Mouse (Mus musculus) bone marrow, adult 2 months (tissue): Measurements from ENCODE around the gene C130050O18Rik.

Experiments
- CTCF ChIP-seq: fragments of 200-500 bp; IDR thresholded peaks from 2 replicates; pipeline ENCODE4 v1.5.1; 2011; ENCODE audit warnings: low read length, control low read depth; ENCODE audit not compliant: control insufficient read depth, insufficient read depth
- POLR2A ChIP-seq: fragments of 200-500 bp; IDR thresholded peaks from 2 replicates; pipeline ENCODE4 v1.6.1; 2011; ENCODE audit warnings: low read depth, mild to moderate bottlenecking, control low read depth, low read length, borderline replicate concordance; ENCODE audit not compliant: control insufficient read depth

GRCm38 (mm10) chr5:139397359-139397916 lies 7.6 kb upstream of the C130050O18Rik start:
- TF ChIP-seq CTCF, result no peak
- no peak for TF ChIP-seq POLR2A
